Mouse (Mus musculus) olfactory bulb, adult 2 months (tissue): ENCODE results near the gene Emc10.

ENCODE experiments used
- CTCF ChIP-seq: fragments of 200-500 bp; IDR thresholded peaks from 2 replicates; pipeline ENCODE4 v1.5.1; 2012; ENCODE audit warnings: low read depth, mild to moderate bottlenecking, low read length, moderate library complexity; ENCODE audit not compliant: insufficient read depth
- POLR2A ChIP-seq: fragments of 200-500 bp; IDR thresholded peaks from 2 replicates; pipeline ENCODE4 v1.6.1; 2012; ENCODE audit warnings: mild to moderate bottlenecking, low read depth, low read length, moderate library complexity; ENCODE audit not compliant: insufficient read depth

GRCm38 (mm10) chr7:44468644-44469285, 27.6 kb downstream of the Emc10 start:
- TF ChIP-seq CTCF (no peak), POLR2A (no peak)
